Mouse (Mus musculus): ENCODE measurements around the gene Xrcc4. TPM values are rescaled to one million over a fixed set of nuclear protein-coding genes. Genes with fewer than 3 reads are reported as not detected.

The Xrcc4 gene
- polyA plus RNA-seq, 1 experiment from 2014 or later = 15.5 TPM

GRCm38 (mm10) chr13:89801901-89802300 is 287.5 kb downstream of the Xrcc4 start:
- peaks cover 3% of the 10 kb centered on the region for H3K4me1 ChIP-seq (replicated peaks; ENCODE audit: control insufficient read depth, insufficient read depth, low read length)
- H3K4me3 ChIP-seq (replicated peaks; ENCODE audit: low read length) = no peak overlapping the region
- no peak for ATAC-seq
- no peak overlapping the region for H3K4me2 ChIP-seq (ENCODE audit: low read length)
- no peaks in the 10 kb centered on the region for H3K27me3 ChIP-seq (replicated peaks; ENCODE audit: control insufficient read depth, insufficient read depth, low read length)
- H3K9ac ChIP-seq (replicated peaks; ENCODE audit: low read depth, low read length) = no peak overlapping the region
- H3K27ac ChIP-seq (ENCODE audit: low read length) = no peak overlapping the region
- no peaks in the 10 kb centered on the region for H3K36me3 ChIP-seq (ENCODE audit: control insufficient read depth, insufficient read depth)
- 93% methylated on average over 2 of the region's 2 CpGs for WGBS
- no peaks in the 10 kb centered on the region for H3K9me3 ChIP-seq (ENCODE audit: control insufficient read depth, low read length)

- H3K27ac ChIP-seq (ENCODE audit: low read length) = no peak overlapping the region
- no peak overlapping the region for H3K9ac ChIP-seq (replicated peaks; ENCODE audit: low read depth, low read length)
- under 1% methylated on average over 3 of the region's 3 CpGs for WGBS
- H3K9me3 ChIP-seq (ENCODE audit: control insufficient read depth, low read length) = no peaks in the 10 kb centered on the region
- no peak overlapping the region for H3K4me3 ChIP-seq (replicated peaks; ENCODE audit: low read length)
- no peak overlapping the region for H3K4me2 ChIP-seq (ENCODE audit: low read length)
- H3K36me3 ChIP-seq (ENCODE audit: control insufficient read depth, insufficient read depth) = no peaks in the 10 kb centered on the region
- peak; percentile 99 for ATAC-seq
- H3K4me1 ChIP-seq (replicated peaks; ENCODE audit: control insufficient read depth, insufficient read depth, low read length) = peaks cover 3% of the 10 kb centered on the region
- no peaks in the 10 kb centered on the region for H3K27me3 ChIP-seq (replicated peaks; ENCODE audit: control insufficient read depth, insufficient read depth, low read length)
These were observed 291.7 kb downstream of the Xrcc4 start for GRCm38 (mm10) chr13:89797721-89798120.

DNA sequence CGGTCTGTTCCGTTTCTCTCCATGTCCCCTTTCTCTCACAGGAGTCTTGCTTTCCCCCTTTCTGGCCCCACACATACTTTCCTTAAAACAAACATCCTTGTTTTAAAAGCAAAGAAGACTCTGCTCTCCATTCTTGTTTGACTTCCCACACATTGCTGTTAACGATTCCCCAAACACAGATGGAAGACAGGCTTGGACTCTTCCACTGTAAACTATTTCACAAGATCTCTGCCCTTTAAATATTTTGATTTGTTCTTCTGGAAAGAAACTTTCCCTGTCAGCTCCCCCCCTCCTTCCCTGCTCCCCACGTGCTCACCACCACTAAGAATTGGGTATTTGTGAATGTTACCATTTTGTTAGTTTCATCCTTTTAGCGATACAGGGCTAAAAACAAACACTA is 297.9 kb downstream of the Xrcc4 start:
- H3K9me3 ChIP-seq (ENCODE audit: control insufficient read depth, low read length) = no peaks in the 10 kb centered on the region
- H3K4me1 ChIP-seq (replicated peaks; ENCODE audit: control insufficient read depth, insufficient read depth, low read length) = no peaks in the 10 kb centered on the region
- WGBS = 51% methylated on average over 5 of the region's 5 CpGs
- no peak overlapping the region for H3K27ac ChIP-seq (ENCODE audit: low read length)
- H3K36me3 ChIP-seq (ENCODE audit: control insufficient read depth, insufficient read depth) = no peaks in the 10 kb centered on the region
- no peak overlapping the region for H3K4me2 ChIP-seq (ENCODE audit: low read length)
- no peak for ATAC-seq
- no peaks in the 10 kb centered on the region for H3K27me3 ChIP-seq (replicated peaks; ENCODE audit: control insufficient read depth, insufficient read depth, low read length)
- H3K4me3 ChIP-seq (replicated peaks; ENCODE audit: low read length) = no peak overlapping the region
- H3K9ac ChIP-seq (replicated peaks; ENCODE audit: low read depth, low read length) = no peak overlapping the region

DNA sequence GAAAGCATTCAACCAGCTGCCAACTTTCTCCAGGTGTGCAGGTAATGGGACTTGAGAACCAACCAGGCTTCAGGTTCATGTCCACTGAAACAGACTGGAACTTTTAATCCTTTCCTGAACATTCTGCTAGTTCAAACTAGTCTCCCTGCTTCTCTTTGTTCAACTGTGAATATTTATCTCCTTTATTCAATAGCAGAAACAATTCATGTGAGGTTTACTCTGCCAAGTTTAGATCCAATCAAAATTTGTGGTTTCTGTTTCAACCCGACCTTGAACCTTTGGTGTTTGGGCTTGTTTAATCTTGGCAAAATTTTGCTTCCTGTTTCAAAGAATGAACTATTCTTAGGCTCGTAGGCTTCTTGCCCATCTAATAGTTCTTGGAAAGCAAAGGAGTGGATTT is 306.5 kb downstream of the Xrcc4 start:
- H3K9ac ChIP-seq (replicated peaks; ENCODE audit: low read depth, low read length) = no peak overlapping the region
- 59% methylated on average over 2 of the region's 2 CpGs for WGBS
- no peaks in the 10 kb centered on the region for H3K27me3 ChIP-seq (replicated peaks; ENCODE audit: control insufficient read depth, insufficient read depth, low read length)
- no peak overlapping the region for H3K4me2 ChIP-seq (ENCODE audit: low read length)
- no peak for ATAC-seq
- H3K9me3 ChIP-seq (ENCODE audit: control insufficient read depth, low read length) = no peaks in the 10 kb centered on the region
- H3K36me3 ChIP-seq (ENCODE audit: control insufficient read depth, insufficient read depth) = no peaks in the 10 kb centered on the region
- H3K4me3 ChIP-seq (replicated peaks; ENCODE audit: low read length) = no peak overlapping the region
- no peaks in the 10 kb centered on the region for H3K4me1 ChIP-seq (replicated peaks; ENCODE audit: control insufficient read depth, insufficient read depth, low read length)
- no peak overlapping the region for H3K27ac ChIP-seq (ENCODE audit: low read length)

GRCm38 (mm10) chr13:89780276-89780675 is 309.1 kb downstream of the Xrcc4 start:
- no peaks in the 10 kb centered on the region for H3K9me3 ChIP-seq (ENCODE audit: control insufficient read depth, low read length)
- H3K4me2 ChIP-seq (ENCODE audit: low read length) = no peak overlapping the region
- no peaks in the 10 kb centered on the region for H3K36me3 ChIP-seq (ENCODE audit: control insufficient read depth, insufficient read depth)
- WGBS = 51% methylated on average over 3 of the region's 3 CpGs
- no peaks in the 10 kb centered on the region for H3K27me3 ChIP-seq (replicated peaks; ENCODE audit: control insufficient read depth, insufficient read depth, low read length)
- H3K9ac ChIP-seq (replicated peaks; ENCODE audit: low read depth, low read length) = no peak overlapping the region
- H3K27ac ChIP-seq (ENCODE audit: low read length) = no peak overlapping the region
- no peak for ATAC-seq
- no peak overlapping the region for H3K4me3 ChIP-seq (replicated peaks; ENCODE audit: low read length)
- H3K4me1 ChIP-seq (replicated peaks; ENCODE audit: control insufficient read depth, insufficient read depth, low read length) = no peaks in the 10 kb centered on the region

DNA sequence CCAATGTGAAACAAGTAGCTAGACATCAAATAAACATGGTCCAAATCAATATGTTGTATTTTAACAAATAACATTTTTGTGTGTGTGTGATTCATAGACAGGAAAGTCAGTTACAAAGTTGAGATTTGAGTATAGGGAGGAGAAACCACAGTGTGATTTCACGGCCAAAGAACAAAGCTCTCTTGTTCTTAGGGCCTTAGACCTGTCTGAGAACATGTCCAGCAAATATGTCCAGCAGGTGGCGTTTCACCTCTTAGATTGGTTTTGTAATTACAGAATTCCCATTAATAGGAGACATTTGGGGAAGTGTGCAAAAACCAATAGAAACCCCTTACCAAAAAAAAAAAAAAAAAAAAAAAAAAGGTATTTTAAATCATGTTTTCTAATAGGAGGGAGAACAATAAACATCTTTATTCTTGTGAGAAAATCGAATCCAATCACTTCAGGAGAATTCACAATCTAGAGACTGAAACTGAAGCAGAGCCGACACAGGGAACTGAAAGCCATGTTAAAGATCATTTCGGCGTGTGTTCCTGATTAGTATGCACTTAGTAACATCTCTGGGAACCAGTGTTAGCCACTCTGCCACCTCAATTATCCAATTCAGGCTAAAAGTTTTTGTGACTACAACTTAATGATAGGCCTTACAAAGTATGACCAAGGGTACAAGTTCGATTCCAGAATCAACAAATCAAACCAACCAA is 310.0 kb downstream of the Xrcc4 start:
- Histone ChIP-seq H3K9me3 (ENCODE audit: control insufficient read depth, low read length) (no peaks in the 10 kb centered on the region), H3K4me2 (ENCODE audit: low read length) (no peak overlapping the region), H3K27ac (ENCODE audit: low read length) (no peak overlapping the region), H3K27me3 (replicated peaks; ENCODE audit: control insufficient read depth, insufficient read depth, low read length) (no peaks in the 10 kb centered on the region), H3K4me3 (replicated peaks; ENCODE audit: low read length) (no peak overlapping the region), H3K36me3 (ENCODE audit: control insufficient read depth, insufficient read depth) (no peaks in the 10 kb centered on the region), H3K4me1 (replicated peaks; ENCODE audit: control insufficient read depth, insufficient read depth, low read length) (no peaks in the 10 kb centered on the region), H3K9ac (replicated peaks; ENCODE audit: low read depth, low read length) (no peak overlapping the region)
- WGBS = 49% methylated on average over 7 of the region's 7 CpGs
- ATAC-seq = no peak

GRCm38 (mm10) chr13:89777764-89778163 is 311.6 kb downstream of the Xrcc4 start:
- no peak overlapping the region for H3K4me2 ChIP-seq (ENCODE audit: low read length)
- no peaks in the 10 kb centered on the region for H3K4me1 ChIP-seq (replicated peaks; ENCODE audit: control insufficient read depth, insufficient read depth, low read length)
- no peak overlapping the region for H3K27ac ChIP-seq (ENCODE audit: low read length)
- H3K9me3 ChIP-seq (ENCODE audit: control insufficient read depth, low read length) = no peaks in the 10 kb centered on the region
- no peak overlapping the region for H3K9ac ChIP-seq (replicated peaks; ENCODE audit: low read depth, low read length)
- no peak for ATAC-seq
- WGBS = 29% methylated on average over 1 of the region's 1 CpGs
- no peaks in the 10 kb centered on the region for H3K27me3 ChIP-seq (replicated peaks; ENCODE audit: control insufficient read depth, insufficient read depth, low read length)
- no peaks in the 10 kb centered on the region for H3K36me3 ChIP-seq (ENCODE audit: control insufficient read depth, insufficient read depth)
- H3K4me3 ChIP-seq (replicated peaks; ENCODE audit: low read length) = no peak overlapping the region

- no peak for ATAC-seq
- Histone ChIP-seq H3K27ac (ENCODE audit: low read length) (no peak overlapping the region), H3K4me2 (ENCODE audit: low read length) (no peak overlapping the region), H3K9me3 (ENCODE audit: control insufficient read depth, low read length) (no peaks in the 10 kb centered on the region), H3K36me3 (ENCODE audit: control insufficient read depth, insufficient read depth) (no peaks in the 10 kb centered on the region), H3K27me3 (replicated peaks; ENCODE audit: control insufficient read depth, insufficient read depth, low read length) (no peaks in the 10 kb centered on the region), H3K4me1 (replicated peaks; ENCODE audit: control insufficient read depth, insufficient read depth, low read length) (no peaks in the 10 kb centered on the region), H3K4me3 (replicated peaks; ENCODE audit: low read length) (no peak overlapping the region), H3K9ac (replicated peaks; ENCODE audit: low read depth, low read length) (no peak overlapping the region)
- WGBS = 100% methylated on average over 1 of the region's 1 CpGs
These were observed 312.3 kb downstream of the Xrcc4 start for GRCm38 (mm10) chr13:89777146-89777545.

GRCm38 (mm10) chr13:89766551-89766950 is 322.9 kb downstream of the Xrcc4 start:
- 79% methylated on average over 1 of the region's 1 CpGs for WGBS
- Histone ChIP-seq H3K4me3 (replicated peaks; ENCODE audit: low read length) (no peak overlapping the region), H3K27me3 (replicated peaks; ENCODE audit: control insufficient read depth, insufficient read depth, low read length) (no peaks in the 10 kb centered on the region), H3K9ac (replicated peaks; ENCODE audit: low read depth, low read length) (no peak overlapping the region), H3K36me3 (ENCODE audit: control insufficient read depth, insufficient read depth) (no peaks in the 10 kb centered on the region), H3K27ac (ENCODE audit: low read length) (no peak overlapping the region), H3K9me3 (ENCODE audit: control insufficient read depth, low read length) (no peaks in the 10 kb centered on the region), H3K4me2 (ENCODE audit: low read length) (no peak overlapping the region), H3K4me1 (replicated peaks; ENCODE audit: control insufficient read depth, insufficient read depth, low read length) (no peaks in the 10 kb centered on the region)
- no peak for ATAC-seq

GRCm38 (mm10) chr13:89765966-89766365 is 323.4 kb downstream of the Xrcc4 start:
- WGBS = 93% methylated on average over 3 of the region's 3 CpGs
- no peaks in the 10 kb centered on the region for H3K9me3 ChIP-seq (ENCODE audit: control insufficient read depth, low read length)

More at GRCm38 (mm10) chr13:89765966-89766365, 323.4 kb downstream of the Xrcc4 start:
- H3K36me3 ChIP-seq (ENCODE audit: control insufficient read depth, insufficient read depth) = no peaks in the 10 kb centered on the region
- no peak for ATAC-seq
- H3K4me3 ChIP-seq (replicated peaks; ENCODE audit: low read length) = no peak overlapping the region
- H3K4me1 ChIP-seq (replicated peaks; ENCODE audit: control insufficient read depth, insufficient read depth, low read length) = no peaks in the 10 kb centered on the region
- H3K4me2 ChIP-seq (ENCODE audit: low read length) = no peak overlapping the region
- H3K27ac ChIP-seq (ENCODE audit: low read length) = no peak overlapping the region
- H3K9ac ChIP-seq (replicated peaks; ENCODE audit: low read depth, low read length) = no peak overlapping the region
- H3K27me3 ChIP-seq (replicated peaks; ENCODE audit: control insufficient read depth, insufficient read depth, low read length) = no peaks in the 10 kb centered on the region

All from forebrain, embryonic 16.5 days (tissue).